Mouse (Mus musculus): ENCODE results near the gene Cfdp1. TPM values are rescaled to one million over a fixed set of nuclear protein-coding genes. Genes with fewer than 3 reads are reported as not detected.

Gene Cfdp1
- 217 and 219 TPM in 2 replicates for polyA plus RNA-seq (2015; fragmentation: Nextera tagmentation; extraction: Ambion mirVana)

GRCm38 (mm10) chr8:111853861-111854501 lies at the start of gene Cfdp1:
Gene Cfdp1 (minus strand): TSS chr8:111854291.
- WGBS: under 1% methylated on average over 53 of the region's 53 CpGs
- peak within 1 kb of the TSS; percentile 83 for H3K9ac ChIP-seq
- H3K4me2 ChIP-seq (replicated peaks): peak within 1 kb of the TSS; percentile 71
- peaks cover 20% of the 10 kb centered on the region for H3K4me1 ChIP-seq
- H3K4me3 ChIP-seq (replicated peaks): peak within 1 kb of the TSS; percentile 90
- no peaks in the 10 kb centered on the region for H3K27me3 ChIP-seq
- peak within 1 kb of the TSS; percentile 79 for H3K27ac ChIP-seq (replicated peaks)
- no peaks in the 10 kb centered on the region for H3K9me3 ChIP-seq (replicated peaks)
- H3K36me3 ChIP-seq: 0 out of 2 replicates have a peak, but pooled peaks cover 3% of the 10 kb centered on the region
- peak; percentile 100 for ATAC-seq (ENCODE audit: insufficient number of reproducible peaks, low FRiP score, low TSS enrichment, low read depth)

GRCm38 (mm10) chr8:111902080-111902479 lies 48.0 kb upstream of the Cfdp1 start:
- no peak overlapping the region for H3K9ac ChIP-seq
- H3K27me3 ChIP-seq: no peaks in the 10 kb centered on the region
- no peak overlapping the region for H3K4me2 ChIP-seq (replicated peaks)
- no peak overlapping the region for H3K4me3 ChIP-seq (replicated peaks)
- H3K36me3 ChIP-seq: no peaks in the 10 kb centered on the region
- H3K4me1 ChIP-seq: peaks cover 3% of the 10 kb centered on the region; the same call in 1 of the 2 replicates
- 9% methylated on average over 5 of the region's 5 CpGs for WGBS
- H3K9me3 ChIP-seq (replicated peaks): no peaks in the 10 kb centered on the region
- H3K27ac ChIP-seq (replicated peaks): no peak overlapping the region
- ATAC-seq (ENCODE audit: insufficient number of reproducible peaks, low FRiP score, low TSS enrichment, low read depth): peak; percentile 73

GRCm38 (mm10) chr8:111898586-111898985 lies 44.5 kb upstream of the Cfdp1 start:
- ATAC-seq (ENCODE audit: insufficient number of reproducible peaks, low FRiP score, low TSS enrichment, low read depth): no peak
- Histone ChIP-seq H3K27ac (replicated peaks) (no peak overlapping the region), H3K4me2 (replicated peaks) (no peak overlapping the region), H3K9ac (no peak overlapping the region), H3K27me3 (no peaks in the 10 kb centered on the region), H3K9me3 (replicated peaks) (no peaks in the 10 kb centered on the region), H3K4me3 (replicated peaks) (no peak overlapping the region), H3K36me3 (no peaks in the 10 kb centered on the region), H3K4me1 (peaks cover 3% of the 10 kb centered on the region; the same call in 1 of the 2 replicates)
- 34% methylated on average over 10 of the region's 10 CpGs for WGBS

GRCm38 (mm10) chr8:111894955-111895354 lies 40.9 kb upstream of the Cfdp1 start:
- 85% methylated on average over 7 of the region's 7 CpGs for WGBS

GRCm38 (mm10) chr8:111892615-111893014 lies 38.5 kb upstream of the Cfdp1 start:
- no peak overlapping the region for H3K9ac ChIP-seq
- ATAC-seq (ENCODE audit: insufficient number of reproducible peaks, low FRiP score, low TSS enrichment, low read depth): no peak
- no peak overlapping the region for H3K27ac ChIP-seq (replicated peaks)
- H3K4me1 ChIP-seq: peaks cover 18% of the 10 kb centered on the region
- H3K27me3 ChIP-seq: peaks cover 32% of the 10 kb centered on the region
- H3K4me3 ChIP-seq (replicated peaks): no peak overlapping the region
- 53% methylated on average over 5 of the region's 5 CpGs for WGBS
- no peaks in the 10 kb centered on the region for H3K36me3 ChIP-seq
- H3K4me2 ChIP-seq (replicated peaks): no peak overlapping the region
- no peaks in the 10 kb centered on the region for H3K9me3 ChIP-seq (replicated peaks)

More at GRCm38 (mm10) chr8:111894955-111895354, 40.9 kb upstream of the Cfdp1 start:
- Histone ChIP-seq H3K27ac (replicated peaks) (no peak overlapping the region), H3K9ac (no peak overlapping the region), H3K27me3 (peaks cover 22% of the 10 kb centered on the region), H3K4me2 (replicated peaks) (no peak overlapping the region), H3K4me3 (replicated peaks) (no peak overlapping the region), H3K36me3 (no peaks in the 10 kb centered on the region), H3K9me3 (replicated peaks) (no peaks in the 10 kb centered on the region), H3K4me1 (peaks cover 8% of the 10 kb centered on the region)
- no peak for ATAC-seq (ENCODE audit: insufficient number of reproducible peaks, low FRiP score, low TSS enrichment, low read depth)

- H3K4me1 ChIP-seq: peaks cover 18% of the 10 kb centered on the region
- H3K4me2 ChIP-seq (replicated peaks): no peak overlapping the region
- ATAC-seq (ENCODE audit: insufficient number of reproducible peaks, low FRiP score, low TSS enrichment, low read depth): no peak
- peaks cover 32% of the 10 kb centered on the region for H3K27me3 ChIP-seq
- WGBS: 17% methylated on average over 8 of the region's 8 CpGs
- no peak overlapping the region for H3K9ac ChIP-seq
- H3K9me3 ChIP-seq (replicated peaks): no peaks in the 10 kb centered on the region
- no peak overlapping the region for H3K4me3 ChIP-seq (replicated peaks)
- no peaks in the 10 kb centered on the region for H3K36me3 ChIP-seq
- no peak overlapping the region for H3K27ac ChIP-seq (replicated peaks)
Observed at GRCm38 (mm10) chr8:111891983-111892382, 37.9 kb upstream of the Cfdp1 start.

- Histone ChIP-seq H3K27me3 (peaks cover 32% of the 10 kb centered on the region), H3K36me3 (no peaks in the 10 kb centered on the region), H3K4me3 (replicated peaks) (no peak overlapping the region), H3K4me1 (peaks cover 18% of the 10 kb centered on the region), H3K9ac (no peak overlapping the region), H3K4me2 (replicated peaks) (no peak overlapping the region), H3K9me3 (replicated peaks) (no peaks in the 10 kb centered on the region), H3K27ac (replicated peaks) (no peak overlapping the region)
- no peak for ATAC-seq (ENCODE audit: insufficient number of reproducible peaks, low FRiP score, low TSS enrichment, low read depth)
- 61% methylated on average over 6 of the region's 6 CpGs for WGBS
Observed at GRCm38 (mm10) chr8:111890911-111891303, 36.8 kb upstream of the Cfdp1 start.

- no peaks in the 10 kb centered on the region for H3K36me3 ChIP-seq
- H3K4me1 ChIP-seq: peaks cover 18% of the 10 kb centered on the region
- H3K27me3 ChIP-seq: peaks cover 32% of the 10 kb centered on the region
- ATAC-seq (ENCODE audit: insufficient number of reproducible peaks, low FRiP score, low TSS enrichment, low read depth): no peak
- H3K9ac ChIP-seq: no peak overlapping the region
- H3K9me3 ChIP-seq (replicated peaks): no peaks in the 10 kb centered on the region
- peak overlapping the region; percentile 46 for H3K4me2 ChIP-seq (replicated peaks)
- peak overlapping the region; percentile 26 for H3K4me3 ChIP-seq (replicated peaks)
- H3K27ac ChIP-seq (replicated peaks): no peak overlapping the region
- 13% methylated on average over 86 of the region's 86 CpGs for WGBS
Observed at GRCm38 (mm10) chr8:111889931-111890910, 36.1 kb upstream of the Cfdp1 start.

- ATAC-seq (ENCODE audit: insufficient number of reproducible peaks, low FRiP score, low TSS enrichment, low read depth): peak; percentile 45; the same call in 1 of the 2 replicates
Observed at GRCm38 (mm10) chr8:111888091-111888650, 34.1 kb upstream of the Cfdp1 start.

GRCm38 (mm10) chr8:111887479-111887878 lies 33.4 kb upstream of the Cfdp1 start:
- ATAC-seq (ENCODE audit: insufficient number of reproducible peaks, low FRiP score, low TSS enrichment, low read depth): no peak
- no peak overlapping the region for H3K4me2 ChIP-seq (replicated peaks)
- H3K4me1 ChIP-seq: peaks cover 18% of the 10 kb centered on the region
- H3K27me3 ChIP-seq: peaks cover 32% of the 10 kb centered on the region
- H3K27ac ChIP-seq (replicated peaks): no peak overlapping the region
- 81% methylated on average over 1 of the region's 1 CpGs for WGBS
- no peaks in the 10 kb centered on the region for H3K36me3 ChIP-seq
- H3K9ac ChIP-seq: no peak overlapping the region
- H3K9me3 ChIP-seq (replicated peaks): no peaks in the 10 kb centered on the region
- H3K4me3 ChIP-seq (replicated peaks): no peak overlapping the region

More at GRCm38 (mm10) chr8:111888091-111888650, 34.1 kb upstream of the Cfdp1 start:
- Histone ChIP-seq H3K4me3 (replicated peaks) (no peak overlapping the region), H3K4me1 (peaks cover 18% of the 10 kb centered on the region), H3K36me3 (no peaks in the 10 kb centered on the region), H3K9me3 (replicated peaks) (no peaks in the 10 kb centered on the region), H3K27ac (replicated peaks) (no peak overlapping the region), H3K9ac (no peak overlapping the region), H3K4me2 (replicated peaks) (no peak overlapping the region), H3K27me3 (peaks cover 32% of the 10 kb centered on the region)
- WGBS: 15% methylated on average over 7 of the region's 7 CpGs

GRCm38 (mm10) chr8:111883615-111884014 lies 29.5 kb upstream of the Cfdp1 start:
- Histone ChIP-seq H3K4me1 (peaks cover 6% of the 10 kb centered on the region), H3K9me3 (replicated peaks) (no peaks in the 10 kb centered on the region), H3K27me3 (no peaks in the 10 kb centered on the region), H3K4me2 (replicated peaks) (no peak overlapping the region), H3K36me3 (no peaks in the 10 kb centered on the region), H3K4me3 (replicated peaks) (no peak overlapping the region), H3K9ac (no peak overlapping the region), H3K27ac (replicated peaks) (no peak overlapping the region)
- ATAC-seq (ENCODE audit: insufficient number of reproducible peaks, low FRiP score, low TSS enrichment, low read depth): no peak
- WGBS: 84% methylated on average over 4 of the region's 4 CpGs

Measured in embryonic facial prominence, embryonic 15.5 days (tissue).